Mouse (Mus musculus) natural killer cell, adult 2 months (primary cell): Measurements from ENCODE around the gene Fbxl13.

Experiments used
- DNase-seq, 2 experiments: peaks; one replicate each; pipeline ENCODE4 v3.0.0; 2022; ENCODE audit warnings: low spot score in 2 of 2

Fbxl13 gene

DNA sequence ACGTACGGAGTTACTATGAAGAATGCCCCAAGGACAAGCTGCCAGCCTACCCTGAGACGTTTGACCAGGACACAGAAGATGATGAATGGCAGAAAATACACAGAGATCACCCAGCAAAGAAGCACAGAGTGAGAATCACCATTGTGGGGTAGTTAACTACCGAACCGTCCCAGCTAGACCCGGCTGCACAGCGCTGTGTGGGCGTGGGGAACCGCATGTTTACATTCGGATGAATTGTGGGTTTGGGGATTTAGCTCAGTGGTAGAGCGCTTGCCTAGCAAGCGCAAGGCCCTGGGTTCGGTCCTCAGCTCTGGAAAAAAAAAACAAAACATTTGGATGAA, 70.3 kb downstream of the Fbxl13 start:
- DNase-seq = no peak

- no peak for DNase-seq
These were observed 70.8 kb downstream of the Fbxl13 start for GRCm38 (mm10) chr5:21574386-21575209.

DNA sequence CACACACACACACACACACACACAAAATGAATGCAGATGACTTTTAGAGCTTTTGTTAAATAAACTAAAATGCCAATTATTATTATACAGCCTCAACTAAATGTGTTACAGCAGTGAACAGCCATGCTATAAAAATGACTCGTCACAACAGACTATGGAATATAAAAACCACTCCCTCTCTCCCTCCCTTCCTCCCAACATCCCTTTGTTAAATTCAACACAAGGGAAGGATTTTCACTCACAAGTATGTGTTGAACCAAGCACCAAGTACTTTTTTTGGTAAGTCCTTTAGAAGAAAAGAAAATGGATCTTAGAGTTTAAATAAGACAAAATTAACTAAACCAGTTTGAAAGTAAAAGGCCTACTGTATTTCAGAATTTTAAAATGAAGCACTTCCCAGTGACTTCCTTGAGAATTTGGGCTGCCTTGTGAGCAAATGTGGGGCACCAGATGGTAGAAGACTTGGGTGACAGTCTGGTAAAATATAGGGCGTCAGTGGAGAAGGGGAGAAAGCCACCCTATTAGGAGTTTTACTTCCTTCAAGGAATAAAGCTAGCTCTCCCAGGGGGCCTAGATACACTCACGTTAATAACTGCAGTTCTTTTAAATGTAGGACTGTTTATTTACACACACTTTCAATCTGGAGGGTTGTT, 72.5 kb downstream of the Fbxl13 start:
- DNase-seq = no peak

- DNase-seq = no peak
These were observed 77.7 kb downstream of the Fbxl13 start for GRCm38 (mm10) chr5:21567784-21568183.

DNA sequence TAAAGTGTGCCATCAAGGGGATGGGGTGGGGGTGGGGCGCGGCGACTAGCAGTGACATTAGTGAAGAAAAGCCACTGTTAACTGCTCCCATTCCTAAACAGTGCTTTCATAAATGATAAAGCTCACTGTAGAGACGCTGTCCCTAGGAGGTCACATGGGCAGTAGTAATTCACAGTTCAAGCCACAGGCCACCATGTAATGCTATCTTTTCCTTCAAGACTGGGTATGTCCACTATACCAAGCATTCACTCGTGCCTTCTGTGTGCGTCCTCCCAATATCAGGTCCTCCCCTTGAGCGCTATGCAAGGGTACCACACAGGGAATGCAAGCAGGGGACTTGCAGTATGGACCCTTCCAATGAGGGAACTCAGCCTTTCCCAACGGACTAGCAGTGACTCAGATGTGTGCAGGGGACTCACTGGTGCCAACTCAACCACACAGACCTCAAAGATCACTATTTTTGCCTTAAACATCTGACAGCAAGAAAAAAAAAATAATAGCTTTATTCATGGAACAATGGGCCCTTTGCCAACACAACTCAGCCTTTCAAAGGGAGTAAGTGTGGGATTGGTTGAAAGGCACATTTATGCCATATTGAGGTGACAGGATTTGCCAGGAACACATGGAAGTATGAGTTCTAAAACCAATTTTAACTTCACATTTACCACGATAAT, 79.9 kb downstream of the Fbxl13 start:
- no peak for DNase-seq

DNA sequence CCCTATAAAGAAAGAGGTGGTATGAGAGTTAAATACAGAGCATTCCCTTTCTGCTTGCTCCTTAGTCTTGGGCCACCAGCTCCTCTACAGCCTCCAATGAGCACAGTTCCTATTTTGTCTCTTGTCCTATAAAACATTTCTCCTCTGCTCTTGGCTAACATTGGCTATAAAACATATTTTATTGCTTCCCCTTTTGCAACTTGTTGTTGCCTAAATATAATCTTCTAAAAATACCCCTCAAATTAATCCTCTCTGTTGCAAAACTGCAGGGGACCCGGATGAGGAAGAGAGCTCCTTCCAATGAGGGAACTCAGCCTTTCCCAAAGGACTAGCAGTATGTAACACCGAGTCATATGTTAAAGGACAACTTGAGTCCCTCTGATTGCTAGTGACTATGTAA, 81.5 kb downstream of the Fbxl13 start:
- no peak for DNase-seq

DNA sequence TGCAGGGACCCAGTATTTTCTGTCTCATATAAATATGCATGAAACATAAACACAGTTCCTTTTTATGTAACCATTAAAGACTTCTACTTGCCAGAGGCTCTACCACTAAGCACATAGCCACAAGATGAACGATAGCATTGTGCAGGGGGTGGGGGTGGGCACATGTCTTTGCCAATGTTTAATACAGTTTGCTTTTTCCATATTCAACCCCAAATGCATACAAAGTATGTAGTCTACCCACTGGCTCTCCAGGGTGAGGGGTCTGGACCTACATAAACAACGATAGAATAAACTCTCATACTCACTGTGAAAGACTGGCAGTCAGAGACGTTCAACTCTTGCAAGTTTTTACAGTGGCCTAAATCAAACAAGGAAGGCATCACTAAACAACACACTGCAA, 88.9 kb downstream of the Fbxl13 start:
- DNase-seq = no peak

- DNase-seq = no peak
These were observed 90.7 kb downstream of the Fbxl13 start for GRCm38 (mm10) chr5:21554732-21555131.

GRCm38 (mm10) chr5:21553685-21554084, 91.7 kb downstream of the Fbxl13 start:
- no peak for DNase-seq

DNA sequence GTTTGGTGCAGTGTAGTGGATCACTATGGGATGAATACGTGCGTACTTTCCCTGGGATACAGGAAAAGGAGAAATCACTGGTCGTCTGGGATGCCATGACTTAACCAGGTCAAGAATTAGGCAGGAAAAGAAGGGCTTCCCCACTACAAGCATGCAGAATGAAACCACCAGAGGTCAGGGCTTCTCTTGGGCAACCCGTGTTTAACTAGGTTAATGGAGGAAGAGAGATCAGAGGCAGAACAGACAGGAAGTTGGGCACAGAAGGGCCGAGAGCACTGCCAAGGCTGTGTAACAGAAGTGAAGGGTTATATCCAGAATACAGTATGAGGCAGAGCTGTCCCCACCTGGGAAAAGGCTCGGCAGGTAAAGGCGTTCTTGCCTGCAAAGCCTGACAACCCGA, 98.4 kb downstream of the Fbxl13 start:
- DNase-seq = no peak

- DNase-seq = no peak
These were observed 99.6 kb downstream of the Fbxl13 start for GRCm38 (mm10) chr5:21545786-21546185.

DNA sequence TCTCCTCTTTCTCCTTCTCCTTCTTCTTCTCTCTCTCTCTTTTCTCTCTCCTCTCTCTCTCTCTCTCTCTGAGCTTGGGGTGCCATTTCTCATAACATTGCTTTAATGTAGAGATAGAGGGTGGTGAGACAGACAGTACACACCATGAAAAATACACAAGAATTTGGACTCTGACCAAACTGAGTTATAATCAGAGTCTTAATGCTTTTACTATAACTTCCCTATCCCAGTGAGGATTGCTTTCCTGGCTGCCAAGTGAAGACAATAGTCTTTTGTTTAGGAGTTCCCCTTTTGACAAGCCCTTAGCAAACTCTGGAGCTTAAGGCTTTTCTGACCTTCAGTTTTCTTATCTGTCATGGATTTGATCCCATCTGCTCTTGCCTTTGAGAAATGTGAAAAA, 100.2 kb downstream of the Fbxl13 start:
- DNase-seq = no peak

GRCm38 (mm10) chr5:21544821-21545220, 100.6 kb downstream of the Fbxl13 start:
- no peak for DNase-seq

GRCm38 (mm10) chr5:21543409-21544201, 101.8 kb downstream of the Fbxl13 start, which contains the start of gene Lrrc17:
Lrrc17 (plus strand) TSS chr5:21543559.
- DNase-seq = no peak

DNA sequence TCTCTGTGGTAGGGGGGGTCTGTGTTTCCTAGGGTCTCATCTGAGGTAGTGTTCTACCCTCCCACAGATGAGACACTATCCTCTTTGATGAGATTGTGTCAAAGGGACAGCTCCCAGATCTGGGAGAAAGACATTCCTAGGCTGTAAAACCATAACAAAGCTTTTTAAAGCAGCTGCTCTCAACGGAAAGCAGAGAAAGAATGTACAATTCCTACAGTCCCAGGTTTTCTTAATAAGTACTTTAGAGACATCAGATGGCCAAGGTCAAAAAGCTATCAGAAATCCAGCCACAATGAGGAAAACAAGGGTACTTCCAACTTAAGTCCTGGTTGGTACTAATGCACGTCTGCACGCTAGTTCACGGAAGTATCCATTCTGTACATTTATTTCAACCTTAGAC, 103.2 kb downstream of the Fbxl13 start:
- no peak for DNase-seq

- DNase-seq = no peak
These were observed 112.5 kb downstream of the Fbxl13 start for GRCm38 (mm10) chr5:21532921-21533320.

- no peak for DNase-seq
These were observed 113.3 kb downstream of the Fbxl13 start for GRCm38 (mm10) chr5:21532126-21532525.

GRCm38 (mm10) chr5:21529110-21529720, 116.2 kb downstream of the Fbxl13 start:
- DNase-seq = no peak

- DNase-seq = no peak
These were observed 117.2 kb downstream of the Fbxl13 start for GRCm38 (mm10) chr5:21528068-21528842.

GRCm38 (mm10) chr5:21527488-21527911, 117.9 kb downstream of the Fbxl13 start:
- no peak for DNase-seq
